Mouse (Mus musculus): ENCODE measurements around the gene Ndrg4. TPM values are rescaled to one million over a fixed set of nuclear protein-coding genes. Genes with fewer than 3 reads are reported as not detected.
"Not testable (repeated sequence)": the region's sequence is repeated elsewhere in the genome, so short reads cannot be mapped to it uniquely, and the experiment has no call there.

The Ndrg4 gene
- 1,000 to 10,000 TPM; 1,722 to 1,837 TPM for total RNA-seq (2021)

DNA sequence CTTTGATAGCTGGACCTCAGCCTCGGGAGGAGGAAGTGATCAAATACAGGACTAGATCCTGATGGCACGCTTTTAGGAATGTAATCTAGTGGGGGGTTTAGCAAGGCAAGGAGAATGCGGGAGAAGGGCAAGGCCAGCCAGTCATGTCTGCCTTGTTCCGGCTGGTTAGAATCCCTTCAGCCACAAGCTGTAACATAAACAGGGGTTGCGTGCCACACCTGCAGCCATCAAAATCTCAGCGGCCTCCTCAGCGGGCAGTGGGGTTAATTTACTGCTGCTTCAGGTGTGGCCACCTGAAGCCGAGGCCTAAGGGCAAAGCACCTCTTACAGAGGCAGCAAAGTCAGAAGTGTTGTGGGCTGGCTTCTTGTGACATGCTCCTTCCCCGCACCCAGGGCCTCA lies at the start of gene Ndrg4:
Gene Ndrg4, plus strand, starts transcription at position 350 of the 400 bp plus-strand sequence.
- intact Hi-C loops (cut with DNase I): loop anchor here (5.0 kb wide), 1 partner anchor 44 kb away; the partner anchor contains the start of gene Gins3
- no peak for DNase-seq (ENCODE audit: low spot score in 2 of 2)

DNA sequence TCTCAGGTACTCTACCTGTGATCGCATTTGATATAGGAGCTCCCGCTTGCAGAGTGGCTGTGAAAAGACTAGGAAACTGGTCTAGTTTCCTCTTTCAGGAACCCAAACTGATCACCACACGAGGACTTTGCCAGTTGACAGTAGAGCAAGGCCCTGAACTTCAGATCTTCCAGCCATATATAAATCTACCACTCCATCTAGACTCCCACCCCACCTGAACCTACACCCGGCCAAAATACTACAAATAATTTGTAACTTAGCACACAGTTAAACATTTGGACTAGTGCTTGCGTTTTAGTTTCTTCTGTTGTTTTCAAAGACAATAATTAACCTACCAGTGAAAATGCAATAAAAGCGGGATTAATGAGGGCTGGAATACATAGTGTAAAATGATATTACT lies 43.9 kb upstream of the Ndrg4 start:
- DNase-seq (ENCODE audit: low spot score in 2 of 2): no peak
- intact Hi-C loops (cut with DNase I): loop anchor here (5.0 kb wide), 1 partner anchor 44 kb away; the partner anchor contains the start of gene Ndrg4

DNA sequence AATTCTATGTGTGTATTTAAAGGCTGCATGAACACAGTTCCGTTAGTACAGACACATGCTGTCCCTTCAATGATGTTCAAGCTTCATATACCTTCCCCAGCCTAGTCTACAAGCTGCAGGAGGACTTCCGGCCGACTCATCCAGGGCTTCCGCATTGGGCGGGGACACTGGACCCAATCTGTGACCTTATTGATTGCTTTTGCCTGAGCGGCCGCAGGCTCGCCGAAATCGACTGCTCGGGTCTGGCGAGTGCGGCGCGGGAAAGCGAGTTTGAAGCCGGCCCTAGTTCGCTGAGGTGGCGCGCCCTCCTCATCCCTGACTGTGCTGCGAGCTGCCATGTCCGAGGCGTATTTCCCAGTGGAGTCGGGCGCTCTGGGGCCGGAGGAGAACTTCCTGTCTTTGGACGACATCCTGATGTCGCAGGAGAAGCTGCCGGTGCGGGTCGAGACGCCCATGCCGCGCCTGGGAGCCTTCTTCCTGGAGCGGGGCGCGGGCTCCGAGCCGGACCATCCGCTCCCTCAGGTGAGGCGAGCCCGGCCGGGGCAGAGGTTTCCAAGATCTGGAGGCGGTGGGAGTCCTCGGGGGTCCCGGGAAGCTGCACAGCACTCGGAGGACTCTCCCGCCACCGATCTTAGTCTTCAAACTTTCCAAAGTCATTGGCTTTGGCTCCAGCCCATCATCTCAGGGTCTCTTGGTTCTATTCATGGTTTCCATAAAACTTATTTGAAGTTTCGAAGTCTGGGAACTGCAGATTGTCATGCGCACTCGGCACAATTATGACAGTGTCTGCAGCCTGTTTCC lies 43.3 kb upstream of the Ndrg4 start, which contains the start of gene Gins3:
Gene Gins3, plus strand, starts transcription at position 192 of the 801 bp plus-strand sequence.
- intact Hi-C loops (cut with DNase I): loop anchor here (5.0 kb wide), 1 partner anchor 44 kb away; the partner anchor contains the start of gene Ndrg4
- peak; percentile 89 to 90 for DNase-seq (ENCODE audit: low spot score in 2 of 2)

DNA sequence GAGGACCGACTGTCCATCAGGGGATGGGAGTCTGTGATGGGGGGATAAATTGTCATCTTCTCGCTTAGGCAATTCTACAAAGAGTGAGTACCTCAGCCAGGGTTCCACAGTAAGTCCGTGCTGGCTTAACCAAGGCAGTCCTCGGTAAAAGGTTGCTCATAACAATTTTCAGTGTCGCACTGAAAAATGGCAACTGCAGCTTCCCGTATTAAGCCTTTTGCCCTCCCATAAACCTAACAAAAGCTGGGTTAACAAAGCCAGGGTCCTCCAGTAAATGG lies 42.8 kb upstream of the Ndrg4 start:
- intact Hi-C loops (cut with DNase I): loop anchor here (5.0 kb wide), 1 partner anchor 43 kb away; the partner anchor contains the start of gene Ndrg4
- no peak for DNase-seq (ENCODE audit: low spot score in 2 of 2)

DNA sequence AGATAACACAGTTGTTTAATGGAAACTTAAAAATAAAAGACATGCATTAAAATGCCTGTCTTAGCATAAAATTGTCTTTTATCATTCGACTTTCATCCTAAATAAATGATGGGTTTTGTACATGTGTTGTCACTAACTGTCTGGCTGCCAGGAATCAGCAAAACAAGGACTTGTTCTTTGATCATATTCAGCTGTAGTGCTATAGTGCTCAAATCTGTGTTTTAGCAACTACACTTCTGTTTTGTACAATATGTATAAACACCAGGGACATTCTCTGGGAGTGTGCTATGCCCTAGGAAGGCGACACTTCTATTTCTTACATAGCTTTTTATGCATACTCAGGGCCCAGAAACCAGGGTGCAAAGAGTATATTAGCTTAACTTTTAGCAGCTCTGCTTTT lies 31.8 kb upstream of the Ndrg4 start:
- intact Hi-C loops (cut with DNase I): no loop called here
- DNase-seq (ENCODE audit: low spot score in 2 of 2): no peak

DNA sequence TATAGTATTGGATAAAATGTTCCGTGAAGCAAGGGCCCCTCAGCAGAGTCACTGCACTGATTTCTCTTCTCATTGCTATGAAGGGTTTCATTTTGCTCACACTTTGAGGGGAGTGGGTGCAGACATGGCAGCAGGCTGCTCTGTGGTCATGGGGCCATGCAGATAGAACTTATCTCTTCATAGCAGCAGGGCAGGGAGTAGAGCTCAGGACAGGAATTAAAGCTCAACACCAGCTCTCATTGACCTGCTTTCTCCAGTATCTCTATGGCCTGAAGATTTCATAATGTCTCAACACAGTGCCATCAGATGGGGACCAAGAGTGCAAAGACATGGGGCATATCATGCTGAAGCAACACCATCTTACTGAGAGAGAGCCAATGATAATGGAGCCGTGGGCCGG lies 28.5 kb upstream of the Ndrg4 start:
- intact Hi-C loops (cut with DNase I): no loop called here
- DNase-seq (ENCODE audit: low spot score in 2 of 2): no peak

DNA sequence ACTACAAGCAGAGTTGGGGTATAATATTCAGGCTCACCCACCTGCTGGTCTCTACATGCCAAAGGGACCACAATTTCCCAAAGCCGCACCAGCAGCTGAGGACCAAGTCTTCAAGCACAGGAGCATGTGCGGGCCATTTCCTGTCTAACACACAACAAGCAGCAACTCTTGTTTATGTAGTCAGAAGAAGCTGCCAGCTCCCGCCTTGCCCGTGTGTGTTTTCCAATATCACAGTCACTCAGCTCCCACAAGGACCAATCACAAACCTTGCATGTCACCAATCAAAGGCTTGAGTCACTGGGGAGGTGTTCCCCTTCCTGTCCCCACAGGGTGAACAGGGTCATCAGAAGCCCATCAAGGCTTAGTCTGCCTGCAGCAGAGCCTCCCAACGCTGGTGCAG lies 23.4 kb upstream of the Ndrg4 start:
- DNase-seq (ENCODE audit: low spot score in 2 of 2): no peak
- intact Hi-C loops (cut with DNase I): no loop called here

DNA sequence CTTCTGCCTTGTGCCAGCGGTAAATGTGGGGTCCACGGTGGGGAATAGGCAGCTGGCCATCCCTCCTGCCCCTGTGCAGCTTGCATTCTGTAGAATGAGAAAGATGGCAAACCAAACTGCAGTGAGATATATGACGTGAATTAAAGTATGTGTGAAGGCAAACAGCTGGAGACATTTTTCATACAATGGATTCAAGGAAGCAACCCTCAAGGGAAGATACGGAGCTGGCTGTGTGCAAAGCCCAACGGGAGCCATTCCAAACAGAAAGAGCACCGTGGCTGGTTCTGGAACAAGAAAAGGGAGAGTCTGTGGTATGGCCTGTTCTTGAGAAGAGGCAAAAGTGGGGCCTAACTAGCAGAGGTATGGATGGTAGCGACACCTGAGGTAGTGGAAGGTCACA lies 20.9 kb upstream of the Ndrg4 start:
- intact Hi-C loops (cut with DNase I): no loop called here
- DNase-seq (ENCODE audit: low spot score in 2 of 2): no peak

DNA sequence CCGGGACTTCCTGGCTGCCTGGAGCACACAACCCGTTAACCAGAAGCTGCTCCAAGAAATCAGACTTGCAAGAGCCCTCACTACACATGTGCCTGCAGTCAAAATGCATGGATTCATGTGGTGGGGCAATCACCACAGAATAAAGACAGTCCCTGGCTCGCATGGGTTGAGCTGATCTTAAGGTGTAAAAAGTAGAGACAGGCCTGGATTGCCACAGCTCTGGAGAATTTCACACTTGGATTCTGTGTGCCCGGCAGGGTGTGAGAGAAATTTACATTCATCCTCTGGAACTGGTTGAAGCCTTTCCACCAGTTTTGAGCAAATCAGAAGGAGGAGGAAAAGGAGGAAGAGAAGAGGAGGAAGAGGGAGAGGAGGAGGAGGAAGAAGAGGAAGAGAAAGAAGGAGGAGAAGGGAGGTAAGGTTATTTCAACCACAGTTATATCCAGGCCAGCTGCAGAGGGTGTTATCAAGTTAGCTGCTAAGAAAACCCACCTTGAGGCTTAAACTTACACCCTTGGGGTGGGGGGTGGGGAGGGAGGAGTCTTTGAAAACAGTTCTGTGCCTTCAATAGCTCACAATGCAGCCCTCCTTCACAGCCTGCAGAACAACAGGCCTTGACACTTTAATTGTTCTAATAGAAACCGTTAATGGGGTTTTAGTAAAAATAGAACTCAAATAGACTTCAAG lies 20.3 kb upstream of the Ndrg4 start:
- no peak for DNase-seq (ENCODE audit: low spot score in 2 of 2)
- intact Hi-C loops (cut with DNase I): no loop called here

DNA sequence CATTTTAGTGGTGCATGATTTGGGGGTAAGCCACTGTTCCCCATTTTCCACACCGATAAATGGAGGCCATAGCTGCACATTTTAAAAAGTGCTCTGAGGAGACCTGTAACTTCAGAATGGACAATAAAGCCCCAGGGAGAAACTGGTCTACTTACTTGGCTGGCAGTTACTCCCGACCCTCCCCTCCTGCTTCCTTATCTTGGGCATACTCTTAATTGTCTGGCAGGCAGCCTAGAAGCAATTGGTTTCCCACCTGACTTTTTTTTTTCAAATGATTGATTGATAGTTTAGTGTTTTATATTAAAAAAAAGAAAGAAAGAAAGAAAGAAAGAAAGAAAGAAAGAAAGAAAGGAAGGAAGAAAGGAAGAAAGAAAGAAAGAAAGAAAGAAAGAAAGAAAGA lies 19.3 kb upstream of the Ndrg4 start:
- intact Hi-C loops (cut with DNase I): no loop called here
- DNase-seq (ENCODE audit: low spot score in 2 of 2): no peak

DNA sequence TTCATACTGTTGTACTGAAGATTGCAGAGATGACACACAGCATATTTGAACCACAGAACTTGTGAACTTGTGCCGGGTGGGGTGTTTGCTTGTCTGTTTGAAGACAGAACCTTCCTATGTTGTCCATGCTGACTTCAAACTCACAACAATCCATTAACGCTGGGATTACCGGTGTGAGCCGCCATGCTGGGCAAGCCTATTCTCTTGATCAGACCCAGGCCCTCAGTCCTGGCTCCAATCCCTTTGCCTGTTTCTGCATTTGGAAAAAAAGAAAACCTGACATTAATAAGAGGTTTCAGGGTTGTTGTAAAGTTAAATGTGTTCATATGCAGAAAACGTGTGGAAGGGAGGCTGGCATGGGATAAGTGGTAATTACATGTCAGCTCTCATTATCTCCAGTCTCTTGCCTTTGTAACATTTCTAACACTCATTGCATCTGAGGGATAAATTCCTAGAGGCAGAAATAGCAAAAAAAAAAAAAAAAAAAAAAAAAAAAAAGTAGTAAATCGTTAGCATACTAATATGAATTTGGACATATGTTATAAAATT lies 16.4 kb upstream of the Ndrg4 start:
- DNase-seq (ENCODE audit: low spot score in 2 of 2): no peak
- intact Hi-C loops (cut with DNase I): no loop called here

DNA sequence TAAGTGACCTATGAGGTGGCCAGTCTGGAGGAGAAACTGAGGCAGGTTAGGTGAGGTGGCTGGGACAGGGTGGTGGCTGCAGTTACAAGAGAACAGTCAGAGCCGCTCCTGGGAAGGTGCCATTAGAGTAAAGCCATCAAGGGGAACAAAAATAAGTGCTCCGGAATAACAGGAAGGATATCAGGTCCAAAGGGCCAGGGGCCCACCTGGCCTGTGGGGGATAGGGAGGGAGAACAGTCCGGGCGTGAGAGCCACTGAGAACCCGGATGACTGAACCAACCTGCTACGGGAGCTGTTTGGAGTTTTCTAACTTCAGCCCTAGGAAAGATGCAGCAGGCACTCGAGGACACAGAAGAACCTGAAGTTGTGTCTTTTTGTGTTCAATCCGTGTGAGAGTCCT lies 15.7 kb upstream of the Ndrg4 start:
- DNase-seq (ENCODE audit: low spot score in 2 of 2): no peak
- intact Hi-C loops (cut with DNase I): no loop called here

DNA sequence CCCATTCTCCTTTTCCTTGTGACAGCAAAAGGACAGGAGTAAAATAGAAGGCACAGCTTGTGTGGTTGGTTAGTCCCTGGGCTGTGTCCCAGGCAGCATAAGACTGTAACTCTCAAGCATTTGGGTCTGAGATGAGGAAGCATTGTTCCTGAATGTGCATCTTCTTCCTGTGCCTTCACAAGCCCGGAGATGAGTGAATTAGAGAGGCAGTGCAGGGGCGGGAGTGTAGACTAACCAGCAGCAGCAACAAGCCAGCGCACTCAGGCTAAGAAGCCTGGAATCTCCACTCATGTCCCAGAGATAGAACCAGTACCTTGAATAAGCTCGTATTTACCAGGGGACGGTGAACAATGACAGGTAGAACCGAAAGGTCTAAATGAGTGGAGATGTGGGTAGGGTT lies 15.2 kb upstream of the Ndrg4 start:
- intact Hi-C loops (cut with DNase I): no loop called here

DNA sequence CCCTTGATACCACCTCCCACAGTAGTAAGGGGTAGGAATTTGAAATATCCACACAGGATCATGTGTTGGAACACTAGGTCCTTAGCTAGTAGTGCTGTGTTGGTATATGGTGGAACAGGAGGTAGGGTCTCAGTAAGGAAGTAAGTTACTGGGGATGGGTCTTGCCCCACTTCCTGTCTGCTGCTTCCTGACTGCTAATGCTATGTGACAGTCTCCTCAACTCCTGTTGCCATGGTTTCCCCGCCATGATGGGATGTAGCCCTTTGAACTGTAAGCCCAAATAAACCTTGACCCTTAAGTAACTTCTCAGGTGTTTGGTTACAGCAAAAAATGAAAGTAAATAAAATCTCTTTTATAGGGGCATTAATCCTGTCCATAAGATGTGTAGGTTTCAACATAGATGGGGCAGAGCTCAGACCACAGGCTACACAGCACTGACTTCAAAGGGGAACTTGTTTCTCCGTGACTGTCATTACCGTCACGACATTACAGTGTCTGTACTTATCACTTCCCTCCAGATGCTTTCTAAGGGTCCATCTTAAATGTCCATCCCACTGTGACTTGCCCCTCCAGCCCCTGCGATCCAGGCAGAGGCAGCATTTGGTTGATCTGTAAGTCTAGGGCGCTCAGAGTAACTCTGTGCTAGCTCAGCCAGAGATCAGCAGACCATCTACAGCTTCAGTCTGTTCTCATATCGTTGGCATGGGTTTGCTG lies 13.7 kb upstream of the Ndrg4 start:
- intact Hi-C loops (cut with DNase I): no loop called here
- DNase-seq (ENCODE audit: low spot score in 2 of 2): no peak

More for the DNA sequence above, 15.2 kb upstream of the Ndrg4 start:
- no peak for DNase-seq (ENCODE audit: low spot score in 2 of 2)

DNA sequence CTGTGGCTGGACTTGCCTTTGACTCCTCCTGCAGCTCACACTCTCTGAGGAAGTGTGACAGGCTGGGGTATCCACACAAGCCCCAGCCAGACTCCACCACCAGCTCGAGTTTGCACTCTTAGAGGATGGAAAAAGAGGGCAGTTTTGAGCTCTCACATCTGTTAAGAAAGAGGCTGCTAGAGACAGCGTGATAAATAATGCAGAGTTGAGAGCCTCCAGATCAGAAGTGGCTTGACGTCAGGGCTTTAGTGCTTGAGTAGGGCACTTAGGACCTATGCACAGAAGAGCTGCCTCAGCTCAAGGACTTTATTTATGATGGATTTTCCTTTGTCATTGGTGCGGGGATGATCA lies 13.2 kb upstream of the Ndrg4 start:
- no peak for DNase-seq (ENCODE audit: low spot score in 2 of 2)
- intact Hi-C loops (cut with DNase I): no loop called here

DNA sequence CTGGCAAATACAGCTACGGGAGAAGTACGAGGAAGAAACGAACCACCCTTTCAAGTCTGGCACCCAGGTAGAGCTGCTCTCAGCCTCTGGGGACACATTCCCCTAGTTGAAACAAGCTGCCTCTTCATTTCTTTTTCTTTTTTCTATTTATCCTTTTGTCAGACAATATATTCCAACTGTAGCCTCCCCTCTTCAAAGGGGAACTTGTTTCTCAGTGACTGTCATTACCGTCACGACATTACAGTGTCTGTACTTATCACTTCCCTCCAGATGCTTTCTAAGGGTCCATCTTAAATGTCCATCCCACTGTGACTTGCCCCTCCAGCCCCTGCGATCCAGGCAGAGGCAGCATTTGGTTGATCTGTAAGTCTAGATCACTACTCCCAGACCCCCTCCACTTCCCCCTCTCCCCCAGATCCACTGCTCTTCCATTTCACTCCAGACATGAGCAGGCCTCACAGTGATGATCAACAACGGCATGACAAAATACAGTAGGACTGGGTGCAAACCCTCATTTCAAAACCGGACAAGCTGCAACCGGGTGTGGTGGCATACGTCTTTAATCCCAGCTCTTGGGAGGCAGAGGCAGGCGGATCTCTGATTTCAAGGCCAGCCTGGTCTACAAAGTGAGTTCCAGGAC lies 10.8 kb upstream of the Ndrg4 start:
- intact Hi-C loops (cut with DNase I); DNase-seq (ENCODE audit: low spot score in 2 of 2): not testable (repeated sequence)

DNA sequence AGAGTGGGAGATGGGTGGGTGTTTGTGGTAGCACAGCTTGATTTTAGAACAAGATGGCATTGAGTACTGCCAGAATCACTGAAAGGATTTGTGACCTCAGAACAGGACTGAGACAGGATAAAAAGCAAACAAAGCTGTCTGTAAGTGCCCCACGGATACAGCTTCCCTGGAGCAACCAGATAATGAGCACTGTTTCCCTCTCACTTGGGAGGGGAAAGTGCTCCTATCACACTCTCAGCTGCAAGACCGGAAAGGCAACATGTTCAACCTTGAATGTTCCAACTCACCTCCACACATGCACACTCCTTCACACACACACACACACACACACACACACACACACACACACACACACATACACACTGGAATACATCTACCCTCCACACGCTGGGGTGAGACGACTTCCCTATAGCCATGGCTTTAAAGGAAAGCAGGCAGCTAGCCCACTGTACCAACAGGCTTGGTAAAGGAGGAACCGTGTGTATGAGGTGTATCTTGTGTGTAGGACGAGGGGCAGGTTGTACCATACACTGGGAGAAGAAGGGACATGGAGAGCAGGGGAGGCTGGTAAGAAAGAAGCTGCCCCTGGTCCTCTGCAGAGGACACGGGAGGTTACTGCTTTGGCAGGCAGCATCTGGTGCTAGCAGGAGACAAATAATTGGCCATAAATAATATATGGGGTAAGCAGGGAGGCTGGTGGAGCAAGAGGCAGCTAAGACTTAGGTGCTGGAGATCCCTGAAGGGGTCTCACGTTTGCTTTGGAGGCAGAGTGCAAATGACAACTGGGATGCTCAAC lies 8.4 kb upstream of the Ndrg4 start:
- DNase-seq (ENCODE audit: low spot score in 2 of 2): no peak
- intact Hi-C loops (cut with DNase I): no loop called here

DNA sequence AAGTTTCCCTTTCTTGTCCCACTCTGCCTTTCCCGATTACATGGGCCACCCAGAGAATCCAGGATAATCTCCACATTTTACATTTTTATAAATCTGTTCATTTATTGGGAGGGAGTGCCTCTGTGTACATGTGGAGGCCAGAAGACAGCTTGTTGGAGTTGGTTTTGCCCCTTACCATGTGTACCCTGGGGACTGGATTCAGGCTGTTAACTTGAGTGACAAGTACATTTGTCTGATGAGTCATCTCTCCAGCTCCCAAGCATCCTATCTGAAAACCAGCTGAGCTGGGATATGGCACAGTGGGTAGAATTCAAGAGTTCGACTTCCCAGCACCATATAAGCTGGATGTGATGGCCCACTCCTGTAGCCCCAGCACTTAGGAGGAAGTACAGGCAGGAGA lies 6.8 kb upstream of the Ndrg4 start:
- intact Hi-C loops (cut with DNase I): no loop called here
- no peak for DNase-seq (ENCODE audit: low spot score in 2 of 2)

DNA sequence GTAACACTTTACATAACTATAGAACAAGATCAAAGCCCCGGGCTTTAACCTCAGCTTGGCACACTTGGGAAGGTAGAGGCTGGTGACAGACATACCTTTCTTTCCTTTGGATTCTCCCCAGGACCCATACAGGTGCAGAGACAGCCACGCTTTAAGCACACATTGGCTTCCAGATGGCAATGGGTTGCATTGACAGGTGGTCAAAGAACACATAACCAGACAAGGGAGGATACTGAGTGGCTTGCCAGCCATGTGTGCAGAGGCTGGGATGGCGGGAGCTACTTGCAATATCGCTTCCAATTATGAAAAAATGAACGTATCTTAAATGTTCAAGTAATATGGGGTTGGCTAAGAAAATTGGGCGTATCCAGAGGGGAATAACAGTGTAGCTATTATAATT lies 4.9 kb upstream of the Ndrg4 start:
- intact Hi-C loops (cut with DNase I): no loop called here

More for the DNA sequence above, 4.9 kb upstream of the Ndrg4 start:
- DNase-seq (ENCODE audit: low spot score in 2 of 2): no peak

Measured in left cerebral cortex, postnatal 36 days (tissue).